Mouse (Mus musculus) kidney, adult 9 months (tissue): ENCODE data around the gene Meis1.

Experiments used
- DNase-seq: peaks from one replicate; pipeline ENCODE4 v3.0.0; 2022

The Meis1 gene

GRCm38 (mm10) chr11:18874278-18875000 lies 144.3 kb downstream of the Meis1 start:
- no peak for DNase-seq

- no peak for DNase-seq
These were observed 145.1 kb downstream of the Meis1 start for GRCm38 (mm10) chr11:18873451-18874277.

GRCm38 (mm10) chr11:18872793-18873192 lies 146.0 kb downstream of the Meis1 start:
- no peak for DNase-seq

- DNase-seq, result no peak
These were observed 146.6 kb downstream of the Meis1 start for GRCm38 (mm10) chr11:18872118-18872751.

- no peak for DNase-seq
These were observed 147.4 kb downstream of the Meis1 start for GRCm38 (mm10) chr11:18871170-18872081.

GRCm38 (mm10) chr11:18870121-18870931 lies 148.5 kb downstream of the Meis1 start:
- DNase-seq, result no peak

- no peak for DNase-seq
These were observed 149.3 kb downstream of the Meis1 start for GRCm38 (mm10) chr11:18869429-18869969.

- DNase-seq, result no peak
These were observed 151.1 kb downstream of the Meis1 start for GRCm38 (mm10) chr11:18867665-18868064.

GRCm38 (mm10) chr11:18866198-18866836 lies 152.5 kb downstream of the Meis1 start:
- no peak for DNase-seq

GRCm38 (mm10) chr11:18850772-18851171 lies 168.0 kb downstream of the Meis1 start:
- DNase-seq, result no peak

- DNase-seq, result no peak
These were observed 171.1 kb downstream of the Meis1 start for GRCm38 (mm10) chr11:18847650-18848049.

- DNase-seq, result no peak
These were observed 172.3 kb downstream of the Meis1 start for GRCm38 (mm10) chr11:18846472-18846871.

- no peak for DNase-seq
These were observed 172.9 kb downstream of the Meis1 start for GRCm38 (mm10) chr11:18845900-18846299.

- DNase-seq, result no peak
These were observed 173.3 kb downstream of the Meis1 start for GRCm38 (mm10) chr11:18845466-18845865.

GRCm38 (mm10) chr11:18830087-18830486 lies 188.7 kb downstream of the Meis1 start:
- DNase-seq, result no peak
